Mouse (Mus musculus) neural tube, embryonic 11.5 days (tissue): ENCODE measurements at regions not wholly inside any gene's neighbourhood (a gene's known extent, or its start where the extent isn't known, plus 50 kb on each side); places are given as distances from the start of the nearest gene placed in this dataset.
A peak's percentile ranks its signal among the peaks of the same experiment; 100 is the strongest.

Experiments
- ATAC-seq: fragments of 200-750 bp; cut with Nextera tagmentation; 2 replicates; pipeline ENCODE4 v1.8.0; 2017; ENCODE audit warnings: moderate number of reproducible peaks, mild to moderate bottlenecking, moderate TSS enrichment, moderate library complexity; ENCODE audit not compliant: insufficient read depth, low FRiP score, low TSS enrichment
- DNase-seq: peaks from one replicate; pipeline ENCODE4 v3.0.0-alpha.2; 2015; ENCODE audit warnings: low spot score
- H3K27ac ChIP-seq: fragments of 300-500 bp; sonication (generic); 2 replicates; pipeline ENCODE4 v1.5.1; 2014; ENCODE audit warnings: low read depth, mild to moderate bottlenecking, low read length
- H3K27me3 ChIP-seq: fragments of 300-500 bp; sonication (generic); 2 replicates; pipeline ENCODE4 v1.6.1; 2014; ENCODE audit warnings: mild to moderate bottlenecking, low read length, mixed read lengths; ENCODE audit not compliant: control insufficient read depth, insufficient read depth
- H3K36me3 ChIP-seq: fragments of 300-500 bp; sonication (generic); 2 replicates; pipeline ENCODE4 v1.6.1; 2014; ENCODE audit warnings: mild to moderate bottlenecking, low read length, moderate library complexity, mixed read lengths; ENCODE audit not compliant: control insufficient read depth, insufficient read depth
- H3K4me1 ChIP-seq: fragments of 300-500 bp; sonication (generic); 2 replicates; pipeline ENCODE4 v1.6.1; 2014; ENCODE audit warnings: low read length, mixed read lengths; ENCODE audit not compliant: control insufficient read depth, insufficient read depth
- H3K4me2 ChIP-seq: fragments of 300-500 bp; sonication (generic); 2 replicates; pipeline ENCODE4 v1.6.1; 2014; ENCODE audit warnings: low read depth, mild to moderate bottlenecking, moderate library complexity
- H3K4me3 ChIP-seq: fragments of 300-500 bp; sonication (generic); 2 replicates; pipeline ENCODE4 v1.5.1; 2014; ENCODE audit warnings: low read depth, low read length
- H3K9ac ChIP-seq: fragments of 300-500 bp; sonication (generic); 2 replicates; pipeline ENCODE4 v1.6.1; 2014; ENCODE audit warnings: mild to moderate bottlenecking, low read length
- H3K9me3 ChIP-seq: fragments of 300-500 bp; sonication (generic); 2 replicates; pipeline ENCODE4 v1.6.1; 2016; ENCODE audit warnings: low read length; ENCODE audit not compliant: control insufficient read depth
- WGBS: fragments of 180-500 bp; shearing (Covaris S2); extraction: QIAGEN DNeasy Blood & Tissue Kit; methylation state at CpG from one replicate; pipeline ENCODE4 v1.1.7; 2014; 5-methylcytosine and 5-hydroxymethylcytosine counted together

DNA sequence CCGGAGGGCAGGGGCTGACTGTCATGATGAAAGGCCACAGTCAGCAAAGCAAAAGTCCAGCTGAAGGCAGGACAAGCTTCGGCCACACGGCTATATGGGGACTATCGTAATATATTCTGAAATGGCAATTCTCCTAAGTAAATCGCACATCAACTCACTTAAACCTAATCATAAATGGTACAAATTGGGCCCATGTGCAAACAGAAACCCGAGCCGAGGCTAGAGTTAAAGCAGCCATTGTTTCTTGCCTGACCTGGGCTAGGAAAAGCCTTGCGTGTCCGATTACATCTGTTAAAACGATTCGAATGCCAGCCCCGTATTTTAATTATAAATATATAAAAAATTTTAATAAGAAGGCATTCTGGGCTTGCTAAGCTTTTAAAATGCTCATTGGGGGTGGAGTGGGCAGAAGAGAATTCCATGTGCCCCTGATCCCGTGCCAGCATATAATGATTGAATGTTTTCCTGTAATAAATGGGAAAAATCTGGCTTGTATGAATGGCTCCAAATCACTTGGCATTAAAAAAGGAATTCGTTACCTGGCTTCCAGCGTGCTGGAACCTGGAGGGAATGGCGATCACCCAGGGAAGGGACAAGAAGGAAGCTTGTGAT lies 552.7 kb upstream of the Mgmt start:
- Histone ChIP-seq H3K4me2 (no peak overlapping the region), H3K27ac (no peak overlapping the region), H3K9me3 (no peaks in the 10 kb centered on the region), H3K36me3 (no peaks in the 10 kb centered on the region), H3K4me1 (0 out of 2 replicates have a peak, but pooled peaks cover 4% of the 10 kb centered on the region), H3K9ac (no peak overlapping the region), H3K4me3 (no peak overlapping the region), H3K27me3 (no peaks in the 10 kb centered on the region)
- no peak for ATAC-seq
- DNase-seq, result no peak
- WGBS, result 62% methylated on average over 16 of the region's 16 CpGs

DNA sequence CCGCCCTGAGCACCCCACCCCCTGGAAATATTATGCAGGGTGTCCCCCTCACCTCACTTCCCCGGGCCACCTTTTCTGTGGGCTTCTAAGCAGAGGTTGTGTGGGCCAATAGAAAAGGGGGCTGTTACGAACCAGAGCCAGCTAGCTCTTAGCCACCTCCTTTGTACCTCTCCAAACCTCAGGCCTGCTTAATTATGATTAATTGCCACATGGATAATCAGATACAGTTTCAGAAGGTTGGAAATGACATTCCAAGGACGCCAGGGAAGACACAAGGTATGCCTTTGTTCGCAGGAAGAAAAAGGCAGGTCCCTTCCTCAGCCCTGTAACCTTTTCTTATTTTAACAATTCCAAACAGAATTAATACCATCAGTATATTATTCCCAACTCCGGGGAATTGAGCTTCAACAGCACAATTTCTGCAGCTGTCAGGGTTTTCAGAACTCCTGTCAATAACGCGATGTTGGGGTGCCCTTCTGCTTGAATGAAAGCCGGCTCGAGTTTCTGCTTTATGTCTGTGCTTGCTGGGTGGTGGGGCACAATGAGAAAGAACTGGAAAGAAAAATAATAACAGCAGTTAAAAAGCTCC lies 552.1 kb upstream of the Mgmt start:
- DNase-seq, result peak; percentile 27

DNA sequence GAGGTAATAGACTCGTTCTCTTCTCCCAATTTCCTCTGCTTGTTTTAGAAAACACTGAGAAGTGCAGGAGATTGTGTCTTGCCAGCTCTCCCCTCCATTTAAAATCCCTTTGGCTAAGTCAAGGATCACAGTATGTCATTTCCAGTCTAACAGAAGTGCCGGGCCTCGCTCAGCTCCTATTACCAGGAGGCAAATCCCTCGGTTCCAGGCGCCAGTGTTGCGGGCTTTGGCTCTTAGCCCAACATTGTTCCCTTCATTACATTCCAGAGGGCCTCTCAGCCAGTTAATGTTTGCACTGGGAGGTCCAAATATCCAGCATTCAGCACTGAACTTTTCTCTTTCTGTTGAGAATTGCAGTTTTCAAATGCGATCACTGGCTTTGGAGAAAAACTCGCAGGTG lies 551.6 kb upstream of the Mgmt start:
- peak overlapping the region; percentile 41; the same call in 1 of the 2 replicates for H3K27ac ChIP-seq
- no peak overlapping the region for H3K9ac ChIP-seq
- ATAC-seq (no peak), DNase-seq (peak; percentile 68)
- no peaks in the 10 kb centered on the region for H3K36me3 ChIP-seq
- H3K9me3 ChIP-seq, result no peaks in the 10 kb centered on the region
- 0 out of 2 replicates have a peak, but pooled peaks cover 4% of the 10 kb centered on the region for H3K4me1 ChIP-seq
- no peak overlapping the region for H3K4me3 ChIP-seq
- H3K4me2 ChIP-seq, result no peak overlapping the region
- WGBS, result 15% methylated on average over 8 of the region's 8 CpGs
- no peaks in the 10 kb centered on the region for H3K27me3 ChIP-seq

More for the DNA sequence above, 552.1 kb upstream of the Mgmt start:
- Histone ChIP-seq H3K27me3 (no peaks in the 10 kb centered on the region), H3K4me1 (0 out of 2 replicates have a peak, but pooled peaks cover 4% of the 10 kb centered on the region), H3K9me3 (no peaks in the 10 kb centered on the region), H3K9ac (no peak overlapping the region), H3K4me2 (no peak overlapping the region), H3K27ac (no peak overlapping the region), H3K4me3 (no peak overlapping the region), H3K36me3 (no peaks in the 10 kb centered on the region)
- 35% methylated on average over 10 of the region's 10 CpGs for WGBS
- no peak for ATAC-seq

DNA sequence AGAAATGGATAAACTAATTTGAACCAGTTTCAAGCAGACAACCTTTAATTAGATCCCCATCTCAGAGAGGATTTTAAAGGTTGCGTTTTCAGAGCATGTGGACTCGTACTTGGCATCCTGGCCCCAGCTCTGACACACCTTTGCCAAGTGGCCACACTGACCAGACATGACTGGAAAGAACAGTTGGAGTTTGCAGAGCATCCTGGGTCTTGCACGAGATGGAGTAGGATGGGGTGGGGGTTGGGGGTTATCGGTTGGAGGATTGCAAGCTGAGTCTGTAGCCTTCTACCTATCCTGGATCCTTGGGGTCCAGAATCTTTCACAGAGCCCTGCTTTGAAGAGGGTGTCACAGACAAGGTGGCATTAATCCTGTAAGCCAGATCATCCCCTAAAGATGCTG lies 550.9 kb upstream of the Mgmt start:
- Histone ChIP-seq H3K27ac (no peak overlapping the region), H3K4me3 (no peak overlapping the region), H3K27me3 (no peaks in the 10 kb centered on the region), H3K4me2 (no peak overlapping the region), H3K9me3 (no peaks in the 10 kb centered on the region), H3K9ac (no peak overlapping the region), H3K4me1 (0 out of 2 replicates have a peak, but pooled peaks cover 4% of the 10 kb centered on the region), H3K36me3 (no peaks in the 10 kb centered on the region)
- WGBS, result 86% methylated on average over 4 of the region's 4 CpGs
- no peak for DNase-seq
- ATAC-seq, result no peak

DNA sequence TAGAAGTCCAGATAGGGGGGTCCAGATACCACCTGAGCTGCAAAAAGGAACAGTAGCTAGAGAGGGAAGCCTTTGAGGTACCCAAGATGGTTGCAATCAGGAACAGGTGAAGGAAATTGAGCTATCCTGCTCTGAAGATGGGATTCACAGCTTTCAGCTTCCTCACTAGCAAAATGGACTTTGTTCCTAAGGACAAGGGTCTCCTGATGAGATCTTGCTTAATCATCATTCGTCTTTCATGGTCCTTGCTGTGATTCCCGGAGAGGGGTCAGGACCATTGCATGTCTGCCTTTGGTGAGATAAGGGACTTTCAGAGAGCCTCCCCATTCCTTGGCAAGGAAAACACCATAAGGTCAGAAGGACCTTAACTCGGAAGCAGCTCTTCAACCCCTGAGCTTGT lies 549.4 kb upstream of the Mgmt start:
- ATAC-seq (no peak), DNase-seq (no peak)
- H3K4me2 ChIP-seq, result no peak overlapping the region
- H3K36me3 ChIP-seq, result no peaks in the 10 kb centered on the region
- no peaks in the 10 kb centered on the region for H3K27me3 ChIP-seq
- no peak overlapping the region for H3K27ac ChIP-seq
- H3K9me3 ChIP-seq, result no peaks in the 10 kb centered on the region
- no peak overlapping the region for H3K9ac ChIP-seq
- 0 out of 2 replicates have a peak, but pooled peaks cover 4% of the 10 kb centered on the region for H3K4me1 ChIP-seq
- 80% methylated on average over 3 of the region's 3 CpGs for WGBS
- H3K4me3 ChIP-seq, result no peak overlapping the region

DNA sequence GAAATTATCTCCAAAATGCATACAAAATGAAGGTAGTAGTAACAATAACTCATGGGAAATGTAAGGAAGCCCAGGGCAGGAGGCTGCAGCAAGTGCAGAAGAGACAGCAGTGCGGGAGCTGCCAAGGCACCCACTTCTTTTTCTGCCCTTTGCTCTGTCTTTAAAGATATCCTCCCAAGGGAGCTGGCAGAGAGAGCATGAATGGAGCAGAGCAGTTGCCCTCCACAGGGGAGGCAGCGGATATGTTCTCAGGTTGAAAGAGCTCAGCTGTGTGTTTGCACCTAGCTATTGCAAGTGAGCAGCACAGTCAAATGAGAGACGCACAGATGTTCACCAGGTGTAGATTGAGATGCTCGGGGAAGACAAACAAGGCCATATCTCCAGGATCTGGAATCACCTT lies 547.9 kb upstream of the Mgmt start:
- Histone ChIP-seq H3K4me3 (no peak overlapping the region), H3K9me3 (no peaks in the 10 kb centered on the region), H3K9ac (no peak overlapping the region), H3K4me1 (0 out of 2 replicates have a peak, but pooled peaks cover 4% of the 10 kb centered on the region), H3K27ac (no peak overlapping the region), H3K36me3 (no peaks in the 10 kb centered on the region), H3K27me3 (no peaks in the 10 kb centered on the region), H3K4me2 (no peak overlapping the region)
- no peak for ATAC-seq
- no peak for DNase-seq
- 62% methylated on average over 4 of the region's 4 CpGs for WGBS

DNA sequence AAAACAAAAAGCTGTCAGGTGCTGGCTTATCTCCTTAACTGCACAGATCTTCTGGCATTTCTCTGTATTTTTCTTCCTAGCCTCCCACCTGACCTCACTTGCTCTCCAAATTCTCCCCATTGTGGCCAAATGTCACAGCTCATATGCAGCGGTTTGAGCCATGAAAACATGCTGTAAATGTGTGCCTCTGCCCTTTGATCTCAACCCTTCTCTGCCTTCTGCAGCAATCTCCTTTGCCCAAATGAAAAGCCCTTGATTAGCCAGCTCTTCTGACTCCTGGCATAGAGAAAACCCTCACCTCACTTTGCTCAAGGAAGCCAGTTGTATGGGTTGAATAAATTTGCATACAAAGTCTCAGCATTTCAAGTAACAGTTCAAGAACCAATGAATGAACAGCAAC lies 546.1 kb upstream of the Mgmt start:
- 30% methylated on average over 1 of the region's 1 CpGs for WGBS
- H3K27me3 ChIP-seq, result no peaks in the 10 kb centered on the region
- H3K4me2 ChIP-seq, result no peak overlapping the region
- no peak for DNase-seq
- H3K27ac ChIP-seq, result no peak overlapping the region
- no peaks in the 10 kb centered on the region for H3K4me1 ChIP-seq
- H3K9ac ChIP-seq, result no peak overlapping the region
- H3K4me3 ChIP-seq, result no peak overlapping the region
- ATAC-seq, result no peak
- no peaks in the 10 kb centered on the region for H3K9me3 ChIP-seq
- H3K36me3 ChIP-seq, result no peaks in the 10 kb centered on the region

DNA sequence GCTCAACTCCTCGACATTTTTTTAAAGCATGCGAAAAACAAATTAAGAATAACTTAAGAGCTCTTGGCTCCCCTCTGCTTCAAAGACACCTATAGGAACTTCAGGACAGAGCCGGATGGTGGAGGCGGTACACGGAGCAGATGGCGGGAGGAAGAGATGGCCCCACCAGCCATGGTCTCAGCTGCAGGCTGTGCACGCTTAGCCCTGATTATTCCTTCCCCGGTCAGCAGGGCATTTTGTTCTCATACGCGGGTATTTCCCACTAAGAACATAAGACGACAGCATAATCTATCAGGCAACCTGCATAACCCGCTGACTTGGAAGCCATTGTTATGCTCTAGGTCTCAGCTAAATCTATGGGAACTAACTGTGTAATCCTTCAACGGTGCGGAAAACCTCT lies 544.8 kb upstream of the Mgmt start:
- Histone ChIP-seq H3K9me3 (no peaks in the 10 kb centered on the region), H3K9ac (no peak overlapping the region), H3K4me3 (no peak overlapping the region), H3K36me3 (no peaks in the 10 kb centered on the region), H3K4me1 (no peaks in the 10 kb centered on the region), H3K27ac (no peak overlapping the region), H3K27me3 (no peaks in the 10 kb centered on the region), H3K4me2 (no peak overlapping the region)
- DNase-seq (no peak), ATAC-seq (no peak)
- WGBS, result 78% methylated on average over 14 of the region's 14 CpGs

DNA sequence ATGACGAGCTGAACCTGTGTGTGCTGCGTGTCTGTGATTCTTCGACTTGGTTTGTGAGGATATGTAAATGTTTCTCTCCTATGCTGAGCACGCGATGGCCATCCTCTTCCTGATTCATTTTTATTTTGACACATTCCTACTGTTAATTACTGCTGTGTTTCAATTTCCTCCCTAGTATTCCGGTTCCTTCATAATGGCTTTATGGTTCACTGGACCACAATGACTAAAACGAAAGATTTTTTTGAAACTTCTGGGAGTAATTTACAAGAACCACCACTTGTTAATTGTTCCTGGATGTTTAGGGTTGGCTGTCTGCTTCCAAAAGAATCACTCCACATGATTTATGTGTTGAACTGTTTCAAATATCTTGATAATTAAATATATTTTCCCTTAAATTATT lies 537.4 kb upstream of the Mgmt start:
- H3K9me3 ChIP-seq, result no peaks in the 10 kb centered on the region
- DNase-seq, result no peak
- no peak overlapping the region for H3K9ac ChIP-seq
- no peaks in the 10 kb centered on the region for H3K27me3 ChIP-seq
- no peaks in the 10 kb centered on the region for H3K4me1 ChIP-seq
- WGBS, result 67% methylated on average over 7 of the region's 7 CpGs
- ATAC-seq, result no peak
- H3K4me3 ChIP-seq, result no peak overlapping the region
- no peaks in the 10 kb centered on the region for H3K36me3 ChIP-seq
- no peak overlapping the region for H3K4me2 ChIP-seq
- H3K27ac ChIP-seq, result no peak overlapping the region
